Mouse (Mus musculus) limb, embryonic 10.5 days (tissue): ENCODE measurements around the gene Gm31571. TPM values are rescaled to one million over a fixed set of nuclear protein-coding genes. Genes with fewer than 3 reads are reported as not detected.
"Not testable (repeated sequence)": the region's sequence is repeated elsewhere in the genome, so short reads cannot be mapped to it uniquely, and the experiment has no call there.

Source experiments
- DNase-seq: peaks from one replicate; pipeline ENCODE4 v3.0.0-alpha.2; 2017; ENCODE audit warnings: low spot score
- H3K27ac ChIP-seq: fragments of 300-500 bp; sonication (generic); 2 replicates; pipeline ENCODE4 v1.5.1; 2016; ENCODE audit warnings: mild to moderate bottlenecking
- H3K27me3 ChIP-seq: fragments of 300-500 bp; sonication (generic); 2 replicates; pipeline ENCODE4 v1.6.1; 2016; ENCODE audit warnings: low read depth, mild to moderate bottlenecking; ENCODE audit not compliant: poor library complexity, severe bottlenecking
- H3K36me3 ChIP-seq: fragments of 300-500 bp; sonication (generic); 2 replicates; pipeline ENCODE4 v1.6.1; 2016; ENCODE audit warnings: mild to moderate bottlenecking, moderate library complexity
- H3K4me1 ChIP-seq: fragments of 300-500 bp; sonication (generic); 2 replicates; pipeline ENCODE4 v1.6.1; 2016
- H3K4me3 ChIP-seq: fragments of 300-500 bp; sonication (generic); 2 replicates; pipeline ENCODE4 v1.5.1; 2016; ENCODE audit warnings: mild to moderate bottlenecking, moderate library complexity
- H3K9me3 ChIP-seq: fragments of 300-500 bp; sonication (generic); replicated peaks from 2 replicates; pipeline ENCODE4 v1.6.1; 2016; ENCODE audit warnings: mild to moderate bottlenecking
- WGBS: fragments of 180-500 bp; shearing (Covaris S2); methylation state at CpG from one replicate; pipeline ENCODE4 v1.1.7; 2016; 5-methylcytosine and 5-hydroxymethylcytosine counted together
- polyA plus RNA-seq: library from polyadenylated mRNA; unstranded; fragments of >200 nt; fragmentation: Nextera tagmentation; extraction: Ambion mirVana; gene quantifications from 2 replicates; pipeline ENCODE4 v1.2.1, GENCODE M21; 2016

The Gm31571 gene
- not detected in 2 replicates for polyA plus RNA-seq

DNA sequence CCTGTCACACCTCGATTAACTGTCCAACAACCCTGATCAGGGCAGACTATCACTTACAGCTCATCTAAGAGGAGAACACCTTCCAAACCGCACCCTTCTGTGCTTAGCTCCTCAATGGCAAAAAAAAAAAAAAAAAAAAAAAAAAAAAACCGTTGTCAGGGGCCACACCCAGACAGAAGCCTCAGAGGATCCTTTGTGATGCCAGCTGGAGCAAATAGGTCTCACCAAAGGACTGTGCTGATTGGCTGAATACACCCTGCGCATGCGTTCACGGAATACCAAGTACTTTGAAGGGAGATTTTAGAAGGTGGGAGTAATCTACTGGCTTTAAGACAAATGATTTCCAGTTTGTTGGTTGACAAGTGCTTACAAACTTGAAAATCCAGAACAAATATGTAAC is at the start of gene Gm31571:
Gene Gm31571 (minus strand): TSS at position 101 of the 400 bp plus-strand sequence.
- H3K9me3 ChIP-seq, H3K4me1 ChIP-seq, H3K27ac ChIP-seq, H3K36me3 ChIP-seq, DNase-seq, H3K4me3 ChIP-seq, H3K27me3 ChIP-seq: not testable (repeated sequence)
- WGBS, result no CpG with 5 or more reads among the region's 6 CpGs
